Mouse (Mus musculus) skeletal muscle tissue, adult 2 months (tissue): ENCODE results near the gene Tgoln1.

Experiments used
- DNase-seq: peaks from one replicate; pipeline ENCODE4 v3.0.0-alpha.2; 2012; ENCODE audit warnings: low read depth, low spot score

Tgoln1 gene

GRCm38 (mm10) chr6:72597083-72597874, 19.5 kb downstream of the Tgoln1 start:
- DNase-seq, result no peak

GRCm38 (mm10) chr6:72593914-72594313, 22.9 kb downstream of the Tgoln1 start:
- peak; percentile 24 for DNase-seq

GRCm38 (mm10) chr6:72593011-72593803, 23.6 kb downstream of the Tgoln1 start:
- peak; percentile 89 for DNase-seq

- no peak for DNase-seq
Measured at GRCm38 (mm10) chr6:72590111-72590510, 26.7 kb downstream of the Tgoln1 start.

- DNase-seq, result no peak
Measured at GRCm38 (mm10) chr6:72588307-72588706, 28.5 kb downstream of the Tgoln1 start.

- no peak for DNase-seq
Measured at GRCm38 (mm10) chr6:72586701-72587100, 30.1 kb downstream of the Tgoln1 start.

GRCm38 (mm10) chr6:72584154-72584553, 32.6 kb downstream of the Tgoln1 start:
- DNase-seq, result peak; percentile 28

- peak; percentile 60 for DNase-seq
Measured at GRCm38 (mm10) chr6:72583211-72583839, 33.5 kb downstream of the Tgoln1 start.

GRCm38 (mm10) chr6:72581625-72582382, 35.0 kb downstream of the Tgoln1 start:
- DNase-seq, result peak; percentile 78

GRCm38 (mm10) chr6:72576041-72576440, 40.8 kb downstream of the Tgoln1 start:
- no peak for DNase-seq

GRCm38 (mm10) chr6:72571826-72572225, 45.0 kb downstream of the Tgoln1 start:
- DNase-seq, result no peak

- DNase-seq, result peak; percentile 43
Measured at GRCm38 (mm10) chr6:72570644-72571397, 46.0 kb downstream of the Tgoln1 start.

- no peak for DNase-seq
Measured at GRCm38 (mm10) chr6:72568736-72569135, 48.1 kb downstream of the Tgoln1 start.

GRCm38 (mm10) chr6:72567508-72567907, 49.3 kb downstream of the Tgoln1 start:
- DNase-seq, result no peak

- DNase-seq, result peak; percentile 74
Measured at GRCm38 (mm10) chr6:72566044-72566443, 50.8 kb downstream of the Tgoln1 start.

GRCm38 (mm10) chr6:72565506-72565905, 51.3 kb downstream of the Tgoln1 start:
- DNase-seq, result no peak

GRCm38 (mm10) chr6:72562894-72563293, 53.9 kb downstream of the Tgoln1 start:
- peak; percentile 59 for DNase-seq

- no peak for DNase-seq
Measured at GRCm38 (mm10) chr6:72562486-72562885, 54.3 kb downstream of the Tgoln1 start.

- DNase-seq, result no peak
Measured at GRCm38 (mm10) chr6:72560801-72561200, 56.0 kb downstream of the Tgoln1 start.
